Mouse (Mus musculus) heart, postnatal 0 days (tissue): ENCODE results near the gene Gm12166. TPM values are rescaled to one million over a fixed set of nuclear protein-coding genes. Genes with fewer than 3 reads are reported as not detected.

Experiments
- ATAC-seq: fragments of 200-750 bp; cut with Nextera tagmentation; 2 replicates; pipeline ENCODE4 v1.8.0; 2017; ENCODE audit warnings: low read depth, moderate number of reproducible peaks, moderate library complexity; ENCODE audit not compliant: insufficient read depth
- DNase-seq: peaks from one replicate; pipeline ENCODE4 v3.0.0-alpha.2; 2016; ENCODE audit warnings: low spot score
- H3K27ac ChIP-seq: fragments of 300-500 bp; sonication (generic); 2 replicates; pipeline ENCODE4 v1.5.1; 2014; ENCODE audit warnings: low read depth, mild to moderate bottlenecking
- H3K27me3 ChIP-seq: fragments of 300-500 bp; sonication (generic); 2 replicates; pipeline ENCODE4 v1.6.1; 2014; ENCODE audit warnings: low read length, mixed read lengths; ENCODE audit not compliant: control insufficient read depth, insufficient read depth
- H3K36me3 ChIP-seq: fragments of 300-500 bp; sonication (generic); replicated peaks from 2 replicates; pipeline ENCODE4 v1.6.1; 2014; ENCODE audit warnings: low read length, mixed read lengths; ENCODE audit not compliant: control insufficient read depth, insufficient read depth
- H3K4me1 ChIP-seq: fragments of 300-500 bp; sonication (generic); 2 replicates; pipeline ENCODE4 v1.6.1; 2014; ENCODE audit warnings: antibody characterized with exemption; ENCODE audit not compliant: control insufficient read depth, insufficient read depth
- H3K4me2 ChIP-seq: fragments of 300-500 bp; sonication (generic); 2 replicates; pipeline ENCODE4 v1.6.1; 2014; ENCODE audit warnings: low read depth, mild to moderate bottlenecking, low read length, moderate library complexity
- H3K4me3 ChIP-seq: fragments of 300-500 bp; sonication (generic); 2 replicates; pipeline ENCODE4 v1.5.1; 2014; ENCODE audit warnings: low read depth, low read length
- H3K9ac ChIP-seq: fragments of 300-500 bp; sonication (generic); replicated peaks from 2 replicates; pipeline ENCODE4 v1.6.1; 2014; ENCODE audit warnings: low read depth, low read length, mixed read lengths
- H3K9me3 ChIP-seq: fragments of 300-500 bp; sonication (generic); replicated peaks from 2 replicates; pipeline ENCODE4 v1.6.1; 2016; ENCODE audit warnings: low read length; ENCODE audit not compliant: control insufficient read depth
- CTCF ChIP-seq: IDR thresholded peaks from 2 replicates; pipeline ENCODE4 v1.5.1; 2016; ENCODE audit warnings: antibody characterized with exemption, control low read depth, low read depth
- EP300 ChIP-seq: IDR thresholded peaks from 2 replicates; pipeline ENCODE4 v1.6.1; 2016; ENCODE audit warnings: antibody characterized with exemption, low read depth
- WGBS: fragments of 180-500 bp; shearing (Covaris S2); extraction: QIAGEN DNeasy Blood & Tissue Kit; methylation state at CpG from one replicate; pipeline ENCODE4 v1.1.7; 2014; 5-methylcytosine and 5-hydroxymethylcytosine counted together
- polyA plus RNA-seq: library from polyadenylated mRNA; unstranded; fragments of >200 nt; fragmentation: Nextera tagmentation; extraction: Ambion mirVana; gene quantifications from 2 replicates; pipeline ENCODE4 v1.2.1, GENCODE M21; 2015
- total RNA-seq: library from RNA; depleted of rRNA; stranded (reverse); fragments of >200 nt; gene quantifications from 2 replicates; pipeline ENCODE4 v1.2.3, GENCODE M21; 2014; ENCODE audit warnings: low replicate concordance

Gm12166 gene
- total and polyA plus RNA-seq, 2 experiments from 2014 or later: 1.8 to 3.9 TPM

DNA sequence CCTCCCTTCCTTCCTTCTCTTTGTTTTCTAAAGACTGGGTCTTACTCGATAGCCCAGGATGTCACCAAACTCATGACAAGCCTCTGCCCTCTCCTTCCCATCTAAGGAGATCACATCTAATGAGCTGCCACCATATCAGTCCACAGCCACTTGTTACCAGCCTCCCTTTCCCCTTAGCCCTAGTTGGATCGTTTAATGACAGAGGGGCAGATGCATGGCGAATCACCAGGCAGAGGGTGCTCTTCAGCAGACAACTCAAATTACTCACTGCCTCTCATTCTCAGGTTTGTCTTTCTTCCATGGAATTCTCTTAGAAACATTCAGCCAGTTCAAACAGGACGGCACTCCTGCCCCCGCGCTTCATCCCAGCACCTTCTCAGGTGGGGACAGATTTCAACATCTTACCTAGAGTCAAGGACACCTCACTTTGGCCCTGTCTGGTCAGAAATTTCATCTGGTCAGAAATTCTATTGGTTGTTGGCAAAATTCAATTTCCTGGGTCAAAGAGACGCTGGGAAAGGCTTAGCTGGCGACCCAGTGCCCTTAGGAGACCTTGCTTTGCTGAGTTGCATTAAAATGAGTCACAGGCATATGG, 20.4 kb upstream of the Gm12166 start:
- Histone ChIP-seq H3K36me3 (peaks cover 32% of the 10 kb centered on the region), H3K9me3 (no peaks in the 10 kb centered on the region), H3K27me3 (no peaks in the 10 kb centered on the region), H3K27ac (peak overlapping the region; percentile 98), H3K4me2 (no peak overlapping the region), H3K4me3 (no peak overlapping the region), H3K9ac (no peak overlapping the region; the same call in 1 of the 2 replicates), H3K4me1 (peaks cover 61% of the 10 kb centered on the region)
- WGBS: 64% methylated on average over 8 of the region's 8 CpGs
- no peak for ATAC-seq
- TF ChIP-seq EP300: no peak
- no peak for TF ChIP-seq CTCF
- DNase-seq: no peak

DNA sequence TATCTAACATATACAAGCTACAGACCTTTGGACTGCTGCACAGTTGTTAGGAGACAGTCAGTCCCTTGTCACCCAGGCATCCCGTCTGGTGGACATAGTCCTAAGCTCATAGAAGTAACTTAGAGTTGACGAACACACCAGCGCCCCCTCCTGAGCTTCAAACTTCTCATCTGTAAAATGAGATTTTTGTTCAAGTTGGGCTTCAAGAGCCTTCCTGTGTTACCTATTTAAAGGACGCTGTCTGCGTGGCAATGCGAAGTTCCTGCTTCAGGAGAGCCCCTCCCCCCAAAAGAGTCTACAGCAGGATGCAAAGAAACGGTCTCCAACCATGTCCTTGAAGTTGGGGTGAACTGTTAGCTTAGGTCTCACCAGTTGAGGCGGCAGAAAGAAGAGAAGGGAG, 18.7 kb upstream of the Gm12166 start:
- 64% methylated on average over 8 of the region's 8 CpGs for WGBS
- Histone ChIP-seq H3K9ac (no peak overlapping the region), H3K4me1 (peaks cover 67% of the 10 kb centered on the region), H3K9me3 (no peaks in the 10 kb centered on the region), H3K4me2 (no peak overlapping the region), H3K4me3 (no peak overlapping the region), H3K36me3 (peaks cover 19% of the 10 kb centered on the region), H3K27ac (peak overlapping the region; percentile 98), H3K27me3 (no peaks in the 10 kb centered on the region)
- no peak for ATAC-seq
- no peak for DNase-seq
- TF ChIP-seq EP300 (no peak), CTCF (peak; percentile 4; the same call in 1 of the 2 replicates)

DNA sequence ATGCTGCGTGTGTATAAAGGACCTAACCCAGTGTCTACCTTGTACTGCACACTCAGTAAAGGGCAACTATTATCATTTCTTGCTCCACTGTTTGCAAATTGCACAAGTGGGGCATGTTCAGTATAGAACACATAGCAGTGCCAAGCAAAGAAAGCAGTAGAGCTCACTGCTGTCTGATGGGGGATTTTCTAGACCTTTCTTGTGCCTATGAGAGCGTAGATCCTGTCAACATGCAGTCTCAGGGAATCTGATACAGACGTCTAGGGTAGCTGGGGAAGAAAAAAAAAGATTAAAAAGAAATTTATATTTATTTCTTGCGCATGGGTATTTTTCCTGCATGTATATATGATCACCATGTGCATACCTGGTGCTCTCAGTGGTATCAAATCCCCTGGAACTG, 18.0 kb upstream of the Gm12166 start:
- Histone ChIP-seq H3K36me3 (peaks cover 14% of the 10 kb centered on the region; the same call in 1 of the 2 replicates), H3K27ac (peak overlapping the region; percentile 98), H3K27me3 (no peaks in the 10 kb centered on the region), H3K9me3 (no peaks in the 10 kb centered on the region), H3K9ac (peak overlapping the region; percentile 32), H3K4me3 (no peak overlapping the region), H3K4me2 (no peak overlapping the region), H3K4me1 (peaks cover 67% of the 10 kb centered on the region)
- ATAC-seq (no peak), DNase-seq (no peak)
- 62% methylated on average over 4 of the region's 4 CpGs for WGBS
- TF ChIP-seq EP300 (no peak), CTCF (no peak)

DNA sequence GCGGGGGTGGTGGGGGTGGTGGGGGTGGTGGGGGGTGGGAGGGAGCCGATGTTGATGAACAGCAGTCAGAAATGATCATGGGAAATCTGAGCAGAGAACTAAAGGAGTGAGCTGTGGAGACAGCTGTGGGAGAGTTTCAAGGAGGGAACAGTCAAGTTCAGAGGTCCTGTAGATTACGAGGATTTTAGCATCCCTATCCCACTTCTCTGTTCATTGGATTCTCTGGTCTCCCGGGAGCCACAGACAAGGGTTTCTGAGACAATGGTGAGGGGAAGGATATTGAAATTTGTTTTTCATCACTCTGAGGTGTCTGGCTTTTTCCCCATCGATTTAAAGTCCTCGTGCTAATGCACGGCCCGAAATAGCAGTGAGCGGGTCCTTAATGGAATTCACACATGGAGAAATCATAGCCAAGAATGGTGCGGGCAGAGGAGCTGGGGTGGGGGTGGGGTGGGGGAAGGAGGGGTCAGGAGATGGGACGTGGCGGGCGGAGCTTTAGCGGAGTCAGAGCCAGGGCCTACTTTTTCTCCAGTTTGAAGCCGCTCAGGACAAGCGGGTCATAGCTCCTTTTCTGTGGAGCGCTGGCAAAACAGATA, 17.4 kb upstream of the Gm12166 start:
- Histone ChIP-seq H3K27me3 (no peaks in the 10 kb centered on the region), H3K9me3 (no peaks in the 10 kb centered on the region), H3K4me2 (peak overlapping the region; percentile 17; the same call in 1 of the 2 replicates), H3K4me3 (no peak overlapping the region), H3K27ac (peak overlapping the region; percentile 98), H3K36me3 (peaks cover 15% of the 10 kb centered on the region), H3K4me1 (peaks cover 72% of the 10 kb centered on the region), H3K9ac (peak overlapping the region; percentile 32; the same call in 1 of the 2 replicates)
- WGBS: 8% methylated on average over 17 of the region's 17 CpGs
- ATAC-seq: peak; percentile 67
- DNase-seq: peak; percentile 90
- TF ChIP-seq CTCF: no peak
- peak; percentile 76 for TF ChIP-seq EP300

DNA sequence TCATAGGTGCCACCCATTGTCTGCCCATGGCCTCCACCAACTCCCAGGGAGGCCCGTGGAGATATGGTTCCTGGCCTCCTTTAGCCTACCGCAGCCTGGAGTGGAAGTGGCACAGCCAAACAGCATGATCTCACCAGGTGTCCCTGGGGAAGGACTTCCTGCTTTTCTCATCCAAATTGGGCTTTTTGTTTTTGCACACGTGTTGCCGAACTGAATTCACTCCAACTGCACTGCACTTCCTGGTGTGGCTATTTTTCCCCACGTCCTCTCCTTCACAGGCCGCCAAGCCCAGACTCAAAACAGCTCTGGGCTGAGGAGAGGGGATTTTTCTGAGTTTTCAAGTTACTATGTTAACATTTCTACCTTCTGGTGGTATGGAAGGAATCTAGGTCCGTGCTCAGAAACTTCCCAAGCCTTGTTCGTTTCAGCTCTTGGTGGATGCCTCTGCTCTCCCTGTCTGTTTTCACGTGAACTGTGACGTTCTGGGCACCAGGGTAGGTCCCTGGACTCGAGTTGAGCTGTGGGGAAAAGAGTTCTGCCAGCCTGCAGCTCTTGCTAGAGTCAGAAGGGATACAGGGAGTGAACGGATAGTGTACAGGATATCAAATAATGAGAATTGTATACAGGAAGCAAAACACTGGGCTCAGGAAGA, 16.8 kb upstream of the Gm12166 start:
- peaks cover 18% of the 10 kb centered on the region for H3K36me3 ChIP-seq
- DNase-seq: peak; percentile 64
- H3K27ac ChIP-seq: peak overlapping the region; percentile 98
- WGBS: 9% methylated on average over 12 of the region's 12 CpGs
- no peaks in the 10 kb centered on the region for H3K9me3 ChIP-seq
- peak overlapping the region; percentile 3; the same call in 1 of the 2 replicates for H3K4me2 ChIP-seq
- peak overlapping the region; percentile 32; the same call in 1 of the 2 replicates for H3K9ac ChIP-seq
- H3K27me3 ChIP-seq: no peaks in the 10 kb centered on the region
- TF ChIP-seq EP300: peak; percentile 31; the same call in 1 of the 2 replicates
- TF ChIP-seq CTCF: no peak
- peaks cover 74% of the 10 kb centered on the region for H3K4me1 ChIP-seq
- peak; percentile 1; the same call in 1 of the 2 replicates for ATAC-seq
- H3K4me3 ChIP-seq: no peak overlapping the region
